Mouse (Mus musculus): ENCODE results near the gene Csde1.

- TF ChIP-seq POLR2A (IDR thresholded peaks at IDR 0.05; ENCODE audit: low read depth, low read length) (no peak), CTCF (conservative IDR thresholded peaks at IDR 0.05; ENCODE audit: insufficient read depth, insufficient read length, low read depth, low read length) (no peak)
Measured at GRCm38 (mm10) chr3:103076476-103076875, 56.2 kb downstream of the Csde1 start.

Data from kidney, adult 2 months (tissue).